Mouse (Mus musculus): ENCODE data around the gene Ndufb3.
A peak's percentile ranks its signal among the peaks of the same experiment; 100 is the strongest.
"Not testable (repeated sequence)": the region's sequence is repeated elsewhere in the genome, so short reads cannot be mapped to it uniquely, and the experiment has no call there.

Ndufb3 gene

GRCm38 (mm10) chr1:58586171-58586997 lies at the start of gene Ndufb3, which contains the start of gene Fam126b:
TSS of gene Ndufb3 (plus strand) at chr1:58586384.
TSS of gene Fam126b (minus strand) at chr1:58586323.
- peak; percentile 95 for DNase-seq (ENCODE audit: low read depth, low spot score)

- no peak for DNase-seq (ENCODE audit: low read depth, low spot score)
These were observed 44.8 kb upstream of the Ndufb3 start for GRCm38 (mm10) chr1:58541386-58541785.

DNA sequence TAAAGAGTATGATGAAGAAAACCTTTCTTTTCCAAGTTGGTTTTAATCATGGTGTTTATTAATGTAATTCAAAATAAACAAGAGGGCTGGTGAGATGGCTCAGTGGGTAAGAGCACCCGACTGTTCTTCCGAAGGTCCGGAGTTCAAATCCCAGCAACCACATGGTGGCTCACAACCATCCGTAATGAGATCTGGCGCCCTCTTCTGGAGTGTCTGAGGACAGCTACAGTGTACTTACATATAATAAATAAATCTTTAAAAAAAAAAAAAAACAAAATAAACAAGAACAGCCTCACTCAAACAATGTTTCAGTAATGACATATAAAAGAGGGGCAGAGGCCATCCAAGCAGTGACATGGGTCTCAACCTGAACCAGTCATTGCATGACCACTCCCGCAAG lies 25.8 kb upstream of the Ndufb3 start:
- not testable (repeated sequence) for DNase-seq (ENCODE audit: low read depth, low spot score)

DNA sequence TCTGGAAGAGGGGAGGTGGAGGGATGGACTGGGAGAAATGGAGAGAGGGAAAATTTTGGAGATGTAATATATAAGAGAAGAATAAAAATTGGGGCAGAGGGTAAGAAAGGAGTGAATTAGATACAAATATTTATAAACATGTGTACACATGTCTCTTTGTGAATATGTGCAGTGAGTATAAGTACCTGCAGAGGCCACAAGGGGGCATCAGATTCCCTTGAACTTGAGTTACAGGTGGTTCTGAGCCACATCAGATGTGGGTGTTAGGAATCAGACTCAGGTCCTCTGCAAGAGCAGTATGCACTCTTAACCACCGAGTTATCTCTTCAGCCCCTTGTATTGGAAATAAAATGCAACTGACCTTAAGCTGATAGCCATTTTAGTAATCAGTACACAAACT lies 23.7 kb upstream of the Ndufb3 start:
- DNase-seq (ENCODE audit: low read depth, low spot score), result peak; percentile 78

GRCm38 (mm10) chr1:58564981-58565380 lies 21.2 kb upstream of the Ndufb3 start:
- no peak for DNase-seq (ENCODE audit: low read depth, low spot score)

- no peak for DNase-seq (ENCODE audit: low read depth, low spot score)
These were observed 19.6 kb upstream of the Ndufb3 start for GRCm38 (mm10) chr1:58566621-58567020.

- DNase-seq (ENCODE audit: low read depth, low spot score), result no peak
These were observed 17.6 kb upstream of the Ndufb3 start for GRCm38 (mm10) chr1:58568456-58569130.

DNA sequence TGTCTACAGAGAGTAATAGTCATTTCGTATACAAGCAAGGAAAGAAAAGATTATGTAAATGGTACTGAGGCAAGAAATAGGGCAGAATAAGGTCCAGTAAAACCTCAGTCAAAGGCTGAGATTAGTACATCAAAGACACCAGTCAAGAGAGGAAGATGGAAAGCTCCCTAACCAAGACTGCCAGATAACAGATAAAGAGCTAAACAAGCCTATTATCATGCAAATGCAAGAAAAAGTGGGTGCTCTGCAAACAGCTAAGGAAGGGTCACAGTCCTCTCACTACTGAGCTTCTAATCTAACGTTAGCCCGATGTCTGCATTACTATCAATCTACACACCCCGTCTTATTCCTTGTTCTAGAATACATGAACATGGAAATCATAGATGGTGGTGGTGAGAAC lies 15.7 kb upstream of the Ndufb3 start:
- DNase-seq (ENCODE audit: low read depth, low spot score), result peak; percentile 32

DNA sequence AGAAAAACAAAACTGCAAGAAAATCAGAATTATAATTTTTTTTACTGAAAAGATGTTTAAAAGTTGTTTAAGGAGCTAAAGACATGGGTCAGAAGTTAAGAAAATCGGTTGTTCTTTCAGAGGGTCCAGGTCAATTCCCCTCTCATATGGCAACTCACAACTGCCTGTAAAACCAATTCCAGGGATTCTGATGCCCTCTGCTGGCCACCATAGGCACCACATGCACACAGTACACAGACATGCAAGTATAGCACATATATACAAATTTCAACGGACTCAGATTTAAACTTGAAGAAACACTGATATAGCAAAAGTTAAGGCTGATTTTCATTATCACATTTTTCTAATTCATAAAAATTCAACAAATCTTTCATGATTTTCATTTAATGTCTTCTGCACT lies 7.0 kb upstream of the Ndufb3 start:
- peak; percentile 65 for DNase-seq (ENCODE audit: low read depth, low spot score)

- no peak for DNase-seq (ENCODE audit: low read depth, low spot score)
These were observed 3.6 kb upstream of the Ndufb3 start for GRCm38 (mm10) chr1:58582611-58583010.

DNA sequence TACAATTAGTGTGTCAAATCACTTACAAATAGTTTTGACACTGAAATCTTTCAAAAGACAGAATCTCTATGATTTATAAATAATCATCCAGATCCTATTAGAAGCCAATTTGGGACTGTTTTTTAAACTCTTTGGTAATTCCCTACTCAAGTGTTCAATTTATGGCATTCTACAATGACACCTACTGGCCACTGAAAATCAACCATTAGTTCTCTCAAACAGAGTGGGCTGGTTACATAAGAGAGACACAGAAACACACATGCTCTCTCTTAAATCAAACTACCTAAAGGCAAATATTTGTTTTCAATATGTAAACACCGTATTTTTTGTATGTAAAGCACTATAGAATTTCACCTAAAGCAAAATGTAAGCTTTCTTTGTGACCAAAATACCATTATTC lies 1.9 kb upstream of the Ndufb3 start:
- no peak for DNase-seq (ENCODE audit: low read depth, low spot score)

- no peak for DNase-seq (ENCODE audit: low read depth, low spot score)
These were observed 612 bp upstream of the Ndufb3 start for GRCm38 (mm10) chr1:58585373-58586170.

- DNase-seq (ENCODE audit: low read depth, low spot score), result no peak
These were observed 1.3 kb downstream of the Ndufb3 start for GRCm38 (mm10) chr1:58587491-58587890.

DNA sequence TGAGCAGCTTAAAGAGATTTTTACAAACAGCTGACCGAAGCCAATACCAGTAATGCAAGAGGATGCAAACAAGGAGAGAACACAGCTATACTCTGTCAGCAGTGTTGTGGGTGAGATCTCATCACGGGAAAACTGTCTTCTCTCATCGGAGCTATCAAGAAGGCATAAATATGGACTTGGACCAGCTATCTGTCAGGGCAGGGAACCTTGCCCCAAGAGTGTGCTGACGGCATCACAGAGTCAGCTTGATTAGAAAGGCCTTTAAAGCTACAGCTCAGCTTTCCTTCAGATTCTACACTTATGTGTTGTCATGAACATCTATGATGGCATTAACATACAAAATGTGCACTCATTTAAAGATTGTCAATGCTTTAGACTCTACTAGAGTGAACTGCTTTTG lies 16.5 kb downstream of the Ndufb3 start:
- no peak for DNase-seq (ENCODE audit: low read depth, low spot score)

DNA sequence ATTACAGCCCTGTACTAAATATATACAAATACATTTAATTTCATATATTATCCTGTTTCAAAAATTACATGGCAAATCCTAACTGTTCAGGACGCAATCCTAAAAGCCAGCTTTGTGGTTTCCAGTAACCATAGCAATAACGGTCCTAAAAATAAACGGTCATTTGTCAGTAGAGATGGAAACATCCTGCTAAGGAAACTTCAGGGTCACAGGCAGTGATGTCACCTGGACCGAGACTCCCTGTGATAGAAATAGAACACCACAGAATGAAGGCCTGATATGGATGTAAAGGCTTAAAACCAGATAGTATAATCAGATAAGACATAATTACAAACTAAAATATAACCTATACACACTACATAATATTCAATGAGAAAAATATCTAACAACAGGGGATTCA lies 17.6 kb downstream of the Ndufb3 start:
- no peak for DNase-seq (ENCODE audit: low read depth, low spot score)

GRCm38 (mm10) chr1:58609591-58609990 lies 23.4 kb downstream of the Ndufb3 start:
- not testable (repeated sequence) for DNase-seq (ENCODE audit: low read depth, low spot score)

DNA sequence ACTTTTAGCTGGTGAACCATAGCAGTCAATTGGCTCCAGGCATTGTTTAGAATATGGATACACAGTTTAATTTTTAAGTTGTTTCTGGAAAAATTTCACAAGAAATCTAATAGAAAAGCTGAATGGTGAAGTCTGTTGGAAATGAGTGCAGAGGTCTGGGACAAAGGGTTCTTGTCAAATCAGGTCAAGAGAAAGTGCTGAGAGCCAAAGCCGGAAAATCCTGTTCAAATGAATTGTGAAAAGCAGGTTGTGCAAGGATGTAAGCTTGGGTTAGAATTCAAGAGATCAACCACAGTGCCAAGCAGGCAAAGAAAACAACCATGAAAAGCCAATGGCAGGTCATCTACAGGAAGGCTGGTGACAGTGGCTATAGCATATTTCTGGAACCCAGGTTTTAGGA lies 24.0 kb downstream of the Ndufb3 start:
- no peak for DNase-seq (ENCODE audit: low read depth, low spot score)

DNA sequence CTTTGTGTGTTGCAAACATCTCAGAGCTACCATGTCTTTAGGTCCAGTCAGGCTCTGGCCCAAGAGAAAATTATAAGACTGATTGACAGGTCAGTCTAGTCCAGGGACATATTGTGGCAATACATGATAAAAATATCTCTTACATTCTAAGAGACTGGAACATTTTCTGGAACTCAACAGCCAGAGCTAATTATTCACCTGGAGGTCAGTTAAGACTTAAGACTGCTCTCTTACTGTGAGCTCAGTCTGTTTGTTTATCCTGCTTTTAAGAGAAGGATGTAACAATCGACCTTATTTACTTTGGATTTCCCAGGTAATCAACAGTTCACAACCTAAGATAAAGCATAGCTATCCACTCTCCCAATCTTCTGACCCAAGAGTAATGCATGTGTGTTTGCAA lies 24.4 kb downstream of the Ndufb3 start:
- no peak for DNase-seq (ENCODE audit: low read depth, low spot score)

DNA sequence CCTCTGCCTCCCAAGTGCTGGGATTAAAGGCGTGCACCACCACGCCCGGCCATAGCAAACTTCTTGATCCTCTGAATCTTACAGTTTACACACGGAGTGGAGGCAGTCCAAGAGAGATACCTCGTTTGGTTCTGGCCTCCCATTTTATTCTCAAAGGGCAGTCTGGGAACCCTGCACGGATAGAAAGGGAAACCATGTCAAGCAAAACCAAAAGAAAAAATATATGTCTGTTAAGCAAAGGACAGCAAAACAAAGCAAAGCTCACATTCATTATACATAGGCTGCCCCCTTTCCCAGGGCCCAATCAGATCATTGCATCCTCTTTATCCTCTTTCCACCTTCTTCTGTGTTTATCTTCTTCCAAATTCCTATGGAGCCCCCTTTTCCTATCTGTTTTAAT lies 27.6 kb downstream of the Ndufb3 start:
- DNase-seq (ENCODE audit: low read depth, low spot score), result peak; percentile 76

DNA sequence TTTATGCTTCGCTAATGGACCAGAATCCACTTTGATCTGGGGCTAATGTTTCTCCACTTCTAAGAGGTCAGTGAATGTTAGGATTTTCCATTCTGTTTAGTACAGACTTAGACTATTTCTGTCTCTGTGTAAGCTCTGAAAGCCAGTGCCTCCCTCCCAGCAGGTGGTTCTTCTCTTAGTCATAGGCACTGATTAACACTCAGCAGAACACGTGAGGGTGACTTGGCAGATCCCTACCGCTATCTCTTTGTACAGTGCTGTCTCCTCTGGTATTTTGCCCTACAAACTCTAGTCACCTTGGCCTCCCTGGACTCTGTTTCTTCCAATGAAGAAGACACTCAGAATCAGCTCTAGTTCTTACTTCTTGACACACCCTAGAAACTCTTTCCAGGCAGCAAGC lies 28.2 kb downstream of the Ndufb3 start:
- DNase-seq (ENCODE audit: low read depth, low spot score), result peak; percentile 62

DNA sequence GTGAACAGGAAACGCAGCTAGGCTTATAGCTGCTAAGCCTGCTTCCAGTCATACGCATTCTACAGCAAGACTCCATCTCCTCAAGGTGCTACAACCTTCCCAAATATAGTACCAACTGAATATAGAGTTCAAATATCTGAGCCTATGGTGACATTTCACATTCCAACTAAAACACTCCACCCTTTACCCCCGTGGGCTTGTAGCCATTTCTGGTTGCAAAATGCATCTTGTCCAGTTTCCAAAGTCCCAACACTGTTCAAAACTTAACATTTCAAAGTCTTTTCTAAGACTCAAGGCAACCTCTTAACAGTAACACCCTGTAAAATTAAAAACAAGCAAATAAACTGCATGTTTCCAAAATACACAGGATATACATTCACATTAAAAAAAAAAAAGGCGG lies 29.0 kb downstream of the Ndufb3 start:
- no peak for DNase-seq (ENCODE audit: low read depth, low spot score)

- DNase-seq (ENCODE audit: low read depth, low spot score), result peak; percentile 28
These were observed 30.0 kb downstream of the Ndufb3 start for GRCm38 (mm10) chr1:58616176-58616575.
